Mouse (Mus musculus) liver, embryonic 14.5 days (tissue): ENCODE data around the gene Mesd.

ENCODE experiments used
- CTCF ChIP-seq: IDR thresholded peaks from 2 replicates; pipeline ENCODE4 v1.5.1; 2016; ENCODE audit warnings: antibody characterized with exemption, low read depth, control low read depth
- EP300 ChIP-seq: IDR thresholded peaks from 2 replicates; pipeline ENCODE4 v1.6.1; 2016; ENCODE audit warnings: antibody characterized with exemption, low read depth

DNA sequence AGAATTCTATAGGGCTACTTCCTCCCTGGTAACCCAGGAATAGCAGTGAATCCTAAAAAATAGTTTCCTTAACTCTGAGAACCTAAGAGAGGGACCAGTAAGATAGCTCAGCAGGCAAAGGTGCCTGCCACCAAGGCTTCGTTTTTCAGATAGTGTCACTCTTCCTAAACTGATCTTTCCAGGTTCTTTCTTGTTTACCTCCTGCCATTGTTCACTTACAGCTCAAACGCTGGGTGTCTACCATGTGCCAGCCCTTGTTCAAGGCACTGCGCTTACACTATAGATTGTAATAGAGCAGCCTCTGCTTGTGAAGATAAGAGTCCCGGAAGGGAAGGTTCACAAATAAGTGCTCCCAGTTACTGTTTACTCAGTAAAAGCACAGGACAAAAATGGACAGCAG lies 1.6 kb downstream of the Mesd start:
- TF ChIP-seq CTCF: no peak
- peak; percentile 83 for TF ChIP-seq EP300
